Mouse (Mus musculus) embryonic fibroblast, embryonic 13.5 days (primary cell): ENCODE results near the gene Taar8c.
"Not testable (repeated sequence)": the region's sequence is repeated elsewhere in the genome, so short reads cannot be mapped to it uniquely, and the experiment has no call there.

Experiments
- CTCF ChIP-seq: IDR thresholded peaks from 2 replicates; pipeline ENCODE4 v1.5.1; 2011; ENCODE audit warnings: mild to moderate bottlenecking, control low read depth, low read length, moderate library complexity, borderline replicate concordance; ENCODE audit not compliant: insufficient read depth
- POLR2A ChIP-seq: IDR thresholded peaks from 2 replicates; pipeline ENCODE4 v1.6.1; 2011; ENCODE audit warnings: low read depth, mild to moderate bottlenecking, control low read depth, low read length, moderate library complexity

DNA sequence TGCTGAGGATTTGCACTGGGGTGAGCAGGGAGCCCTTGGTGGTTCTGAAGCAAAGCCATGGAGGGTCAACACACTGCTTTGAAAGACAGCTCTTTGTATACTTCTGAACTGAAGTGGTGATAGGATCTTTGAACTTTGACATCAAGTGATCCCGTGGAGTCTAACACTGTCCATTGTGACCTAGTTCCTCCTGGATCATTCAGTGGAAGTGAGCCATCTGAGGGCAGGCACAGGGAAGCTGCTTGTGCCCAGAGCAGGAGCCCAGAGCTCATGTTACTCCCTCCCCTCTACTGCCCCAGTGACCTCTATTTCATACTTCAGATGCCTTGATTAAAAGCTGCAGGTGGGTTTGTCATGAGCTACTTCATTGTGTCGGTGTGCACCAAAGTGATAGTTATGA is 4.7 kb downstream of the Taar8c start:
- not testable (repeated sequence) for TF ChIP-seq CTCF, POLR2A
